Comparison of ENCODE assay signal across 18 mouse cellular contexts in genomic region chr9:96833606-96834005, GRCm38 (mm10). TPM values are rescaled to one million over a fixed set of nuclear protein-coding genes. Genes with fewer than 3 reads are reported as not detected.
DNase-seq lines count a peak whose midpoint lies in the region; ATAC-seq lines count a peak whose summit lies in the region.
"Had no signal": no experiment of that assay in that cellular context is flagged by ENCODE, and none has a peak within 500 bp of the region (broad histone marks: within the 10 kb centered on the region; RNA-seq: fewer than 3 reads in every experiment).

No protein-coding gene starts in this region.

- H3K36me3 ChIP-seq in limb, embryonic 12.5 days = peaks cover 8% of the 10 kb centered on the region; the same call in 1 of the 2 replicates
- H3K36me3 ChIP-seq in limb, embryonic 10.5 days = 0 out of 2 replicates have a peak, but pooled peaks cover 2% of the 10 kb centered on the region
- H3K36me3 ChIP-seq: G1E had no signal

- 0 out of 2 replicates have a peak overlapping the region, but pooled peaks have one; percentile 29 for H3K27ac ChIP-seq in limb, embryonic 12.5 days
- H3K27ac ChIP-seq in limb, embryonic 10.5 days = no peak overlapping the region
- H3K27ac ChIP-seq: midbrain, embryonic 12.5 days; neural tube, embryonic 12.5 days had no signal

- ATAC-seq in limb, embryonic 12.5 days (ENCODE audit: insufficient number of reproducible peaks, insufficient read depth, low FRiP score, low TSS enrichment, low read depth) = peak; percentile 17; the same call in 1 of the 2 replicates
- ATAC-seq: hindbrain, embryonic 16.5 days; lung, postnatal 0 days had no signal

- no peaks in the 10 kb centered on the region; the same call in 1 of the 2 replicates for H3K27me3 ChIP-seq in limb, embryonic 12.5 days
- H3K27me3 ChIP-seq in limb, embryonic 10.5 days (ENCODE audit: low read depth, poor library complexity, severe bottlenecking) = no peaks in the 10 kb centered on the region
- H3K27me3 ChIP-seq: midbrain, embryonic 12.5 days; neural tube, embryonic 12.5 days had no signal

- H3K9ac ChIP-seq in limb, embryonic 12.5 days (replicated peaks) = no peak overlapping the region
- H3K9ac ChIP-seq: forebrain, postnatal 0 days; midbrain, embryonic 12.5 days; neural tube, embryonic 12.5 days had no signal

- no peak overlapping the region for H3K4me2 ChIP-seq in limb, embryonic 12.5 days
- H3K4me2 ChIP-seq: midbrain, embryonic 12.5 days; neural tube, embryonic 12.5 days had no signal

- 70% methylated on average over 5 of the region's 5 CpGs for WGBS in limb, embryonic 12.5 days
- WGBS in limb, embryonic 10.5 days = 64% methylated on average over 5 of the region's 5 CpGs

- H3K4me1 ChIP-seq in limb, embryonic 12.5 days (replicated peaks) = peaks cover 49% of the 10 kb centered on the region
- peaks cover 41% of the 10 kb centered on the region for H3K4me1 ChIP-seq in limb, embryonic 10.5 days

- H3K9me3 ChIP-seq in limb, embryonic 12.5 days = no peaks in the 10 kb centered on the region; the same call in 1 of the 2 replicates
- H3K9me3 ChIP-seq in limb, embryonic 10.5 days (replicated peaks) = no peaks in the 10 kb centered on the region
- H3K9me3 ChIP-seq: G1E; midbrain, embryonic 12.5 days; neural tube, embryonic 12.5 days had no signal

- H3K4me3 ChIP-seq in limb, embryonic 12.5 days (replicated peaks) = no peak overlapping the region
- H3K4me3 ChIP-seq in limb, embryonic 10.5 days = no peak overlapping the region
- H3K4me3 ChIP-seq: midbrain, embryonic 12.5 days; neural tube, embryonic 12.5 days had no signal

- peak; percentile 86 for DNase-seq in heart, adult 11 months
- no peak for DNase-seq in heart, postnatal 4 days
- DNase-seq in limb, embryonic 10.5 days (ENCODE audit: low spot score) = no peak
- DNase-seq in ZHBTc4 (ENCODE audit: low read depth, low spot score) = peak; percentile 90
- DNase-seq in layer of hippocampus, postnatal 14 days (ENCODE audit: low spot score in 2 of 2) = no peak
- no peak for DNase-seq in adipocyte (ENCODE audit: low spot score)
- DNase-seq: adrenal gland, adult 8-10 months; forebrain, postnatal 0 days; kidney, adult 18-20 months; kidney, postnatal 10 days; liver; thymus, postnatal 4 days had no signal

RNA-seq across cellular contexts. Expression of gene Pxylp1, which starts 58.9 kb away (rescaled TPM):
- total RNA-seq in heart, postnatal 4 days (2021) = 10 to 100 TPM; 22.0 to 28.3 TPM
- 21.4 and 22.8 TPM in 2 replicates for polyA plus RNA-seq in limb, embryonic 12.5 days (2016; fragmentation: Nextera tagmentation; extraction: Ambion mirVana)
- polyA plus RNA-seq in limb, embryonic 10.5 days (2016; fragmentation: Nextera tagmentation; extraction: Ambion mirVana) = 11.4 and 15.3 TPM in 2 replicates
- 10 to 100 TPM; 14.5 to 16.3 TPM for total RNA-seq in layer of hippocampus, postnatal 14 days (2021)
- polyA plus RNA-seq: G1E had no signal

Comparison
In these comparisons a context has a peak if more than half of its experiments do, and no peak if none do; other contexts are left out.
1. DNase-seq: peak in heart, adult 11 months (single experiment) and ZHBTc4 (single experiment); none in heart, postnatal 4 days (single experiment), limb, embryonic 10.5 days (single experiment), layer of hippocampus, postnatal 14 days (0 of 2) and adipocyte (single experiment).